Mouse (Mus musculus): ENCODE results near the gene Reps1. TPM values are rescaled to one million over a fixed set of nuclear protein-coding genes. Genes with fewer than 3 reads are reported as not detected.

Gene Reps1
- polyA plus RNA-seq, 1 experiment from 2014 or later = 7.2 TPM

DNA sequence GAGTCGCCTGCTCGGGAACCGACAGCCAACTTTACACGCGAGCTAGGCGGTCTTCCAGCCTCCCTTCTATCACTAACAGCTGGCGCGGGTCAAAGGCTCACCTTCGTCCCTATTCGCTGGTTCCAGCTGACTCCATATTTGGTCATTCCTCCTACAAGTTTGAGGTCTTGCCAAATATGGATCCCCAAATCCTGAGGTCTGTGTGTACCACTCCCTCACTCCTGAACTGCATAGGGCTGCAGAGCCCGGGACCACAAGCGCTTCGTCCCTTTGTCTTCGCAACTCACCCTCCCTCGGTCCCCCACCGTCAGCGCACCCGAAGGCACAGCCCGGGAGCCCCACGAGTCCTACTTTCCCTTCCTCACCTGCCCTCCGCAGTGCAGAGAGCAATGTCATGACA, 33.3 kb upstream of the Reps1 start:
- H3K9me3 ChIP-seq (ENCODE audit: control insufficient read depth, low read length) = no peaks in the 10 kb centered on the region
- peaks cover 5% of the 10 kb centered on the region; the same call in 1 of the 2 replicates for H3K4me1 ChIP-seq (replicated peaks; ENCODE audit: control insufficient read depth, insufficient read depth, low read length)
- peak overlapping the region; percentile 89 for H3K9ac ChIP-seq (ENCODE audit: low read length)
- peaks cover 6% of the 10 kb centered on the region for H3K36me3 ChIP-seq (ENCODE audit: control insufficient read depth, insufficient read depth, low read length)
- under 1% methylated on average over 21 of the region's 21 CpGs for WGBS
- H3K4me3 ChIP-seq (ENCODE audit: low read length) = peak overlapping the region; percentile 89
- H3K27ac ChIP-seq (ENCODE audit: low read length) = peak overlapping the region; percentile 98
- peak overlapping the region; percentile 71 for H3K4me2 ChIP-seq (ENCODE audit: low read depth, low read length)
- ATAC-seq (ENCODE audit: low read depth) = peak; percentile 85
- H3K27me3 ChIP-seq (ENCODE audit: control insufficient read depth, insufficient read depth, low read depth, low read length) = no peaks in the 10 kb centered on the region

DNA sequence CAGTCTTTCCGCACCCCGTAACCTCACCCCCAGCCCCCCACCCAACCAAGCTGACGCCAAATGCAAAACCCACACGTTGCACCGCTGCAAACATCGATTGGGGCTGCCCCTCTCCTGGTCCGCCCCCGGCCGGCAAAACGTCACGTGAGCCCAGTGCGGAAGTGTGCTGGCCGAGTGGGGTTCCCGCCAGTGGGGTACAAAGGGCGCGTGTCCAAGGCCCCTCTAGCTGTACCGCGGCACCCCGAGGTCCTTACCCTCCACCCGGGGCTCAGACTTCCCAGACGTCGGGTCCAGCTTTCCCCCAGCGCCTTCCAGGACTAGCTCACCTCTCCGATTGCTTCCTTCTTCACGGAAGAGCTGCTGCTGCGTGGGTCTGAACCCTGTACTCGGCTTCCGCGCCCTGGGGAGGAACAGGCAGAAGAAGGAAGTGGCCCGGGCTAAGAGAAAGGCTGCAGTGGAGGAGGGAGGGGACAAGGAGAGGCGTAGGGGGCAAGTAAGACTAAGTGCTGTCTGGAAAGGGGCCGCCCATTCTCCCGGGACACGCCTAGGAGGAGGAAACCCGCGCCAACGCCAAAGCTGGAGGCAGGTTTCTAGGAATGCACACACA, 32.8 kb upstream of the Reps1 start, which contains the start of gene Abracl:
Gene Abracl (minus strand): TSS at position 548 of the 607 bp plus-strand sequence.
- Histone ChIP-seq H3K9me3 (ENCODE audit: control insufficient read depth, low read length) (no peaks in the 10 kb centered on the region), H3K4me2 (ENCODE audit: low read depth, low read length) (peak within 1 kb of the TSS; percentile 71), H3K27me3 (ENCODE audit: control insufficient read depth, insufficient read depth, low read depth, low read length) (no peaks in the 10 kb centered on the region), H3K4me3 (ENCODE audit: low read length) (peak within 1 kb of the TSS; percentile 89), H3K9ac (ENCODE audit: low read length) (peak within 1 kb of the TSS; percentile 89), H3K27ac (ENCODE audit: low read length) (peak within 1 kb of the TSS; percentile 98), H3K4me1 (replicated peaks; ENCODE audit: control insufficient read depth, insufficient read depth, low read length) (peaks cover 5% of the 10 kb centered on the region; the same call in 1 of the 2 replicates), H3K36me3 (ENCODE audit: control insufficient read depth, insufficient read depth, low read length) (peaks cover 5% of the 10 kb centered on the region)
- peak; percentile 95 for ATAC-seq (ENCODE audit: low read depth)
- under 1% methylated on average over 33 of the region's 37 CpGs for WGBS

DNA sequence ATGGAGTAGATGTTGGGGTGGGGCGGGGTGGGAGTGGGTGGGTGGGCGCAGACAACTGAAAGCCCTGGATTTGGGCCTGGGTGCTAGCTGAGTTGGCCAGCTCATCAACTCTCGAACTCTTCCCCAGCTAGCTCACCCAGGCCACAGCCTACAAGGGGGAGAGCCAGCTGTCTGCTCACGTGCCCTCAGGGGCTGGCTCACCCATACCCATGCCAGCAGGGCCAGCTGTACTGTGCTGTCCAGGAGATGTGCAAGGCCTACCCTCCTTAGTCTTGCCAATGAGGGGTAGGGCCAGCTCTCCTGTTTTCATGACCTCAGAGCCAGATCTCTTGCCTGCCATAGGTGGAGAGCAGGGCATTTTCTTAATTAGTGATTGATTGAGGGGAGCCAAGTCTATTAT, 21.3 kb upstream of the Reps1 start:
- H3K4me2 ChIP-seq (ENCODE audit: low read depth, low read length) = no peak overlapping the region
- H3K4me1 ChIP-seq (replicated peaks; ENCODE audit: control insufficient read depth, insufficient read depth, low read length) = no peaks in the 10 kb centered on the region
- H3K4me3 ChIP-seq (ENCODE audit: low read length) = no peak overlapping the region
- H3K27me3 ChIP-seq (ENCODE audit: control insufficient read depth, insufficient read depth, low read depth, low read length) = no peaks in the 10 kb centered on the region
- 92% methylated on average over 4 of the region's 4 CpGs for WGBS
- H3K9me3 ChIP-seq (ENCODE audit: control insufficient read depth, low read length) = no peaks in the 10 kb centered on the region
- no peak overlapping the region for H3K27ac ChIP-seq (ENCODE audit: low read length)
- no peaks in the 10 kb centered on the region for H3K36me3 ChIP-seq (ENCODE audit: control insufficient read depth, insufficient read depth, low read length)
- no peak overlapping the region for H3K9ac ChIP-seq (ENCODE audit: low read length)
- ATAC-seq (ENCODE audit: low read depth) = no peak

DNA sequence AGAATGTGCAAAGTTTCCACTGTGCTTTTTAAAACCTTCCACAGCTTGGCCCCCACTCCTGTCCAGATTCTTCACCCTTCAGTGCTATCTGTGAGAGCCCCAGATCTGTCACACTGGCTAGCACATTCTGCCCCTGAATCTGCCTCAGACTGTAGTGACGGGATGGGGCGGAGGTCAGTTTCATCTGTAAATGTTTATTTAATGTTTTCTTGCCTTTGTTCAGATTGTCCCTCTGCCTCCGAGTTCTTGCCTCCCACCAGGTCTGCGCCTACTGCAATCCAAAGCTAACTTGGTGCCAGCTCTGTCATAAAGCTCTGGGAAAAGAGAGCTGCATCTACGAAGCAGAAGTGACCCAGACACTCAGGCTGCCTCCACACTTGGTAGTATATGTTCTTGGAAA, 18.8 kb upstream of the Reps1 start:
- H3K9ac ChIP-seq (ENCODE audit: low read length) = no peak overlapping the region
- no peak for ATAC-seq (ENCODE audit: low read depth)
- no peaks in the 10 kb centered on the region for H3K9me3 ChIP-seq (ENCODE audit: control insufficient read depth, low read length)
- WGBS = 24% methylated on average over 5 of the region's 5 CpGs
- H3K4me3 ChIP-seq (ENCODE audit: low read length) = no peak overlapping the region
- H3K4me1 ChIP-seq (replicated peaks; ENCODE audit: control insufficient read depth, insufficient read depth, low read length) = no peaks in the 10 kb centered on the region
- H3K4me2 ChIP-seq (ENCODE audit: low read depth, low read length) = no peak overlapping the region
- H3K27me3 ChIP-seq (ENCODE audit: control insufficient read depth, insufficient read depth, low read depth, low read length) = no peaks in the 10 kb centered on the region
- no peak overlapping the region for H3K27ac ChIP-seq (ENCODE audit: low read length)
- H3K36me3 ChIP-seq (ENCODE audit: control insufficient read depth, insufficient read depth, low read length) = no peaks in the 10 kb centered on the region

DNA sequence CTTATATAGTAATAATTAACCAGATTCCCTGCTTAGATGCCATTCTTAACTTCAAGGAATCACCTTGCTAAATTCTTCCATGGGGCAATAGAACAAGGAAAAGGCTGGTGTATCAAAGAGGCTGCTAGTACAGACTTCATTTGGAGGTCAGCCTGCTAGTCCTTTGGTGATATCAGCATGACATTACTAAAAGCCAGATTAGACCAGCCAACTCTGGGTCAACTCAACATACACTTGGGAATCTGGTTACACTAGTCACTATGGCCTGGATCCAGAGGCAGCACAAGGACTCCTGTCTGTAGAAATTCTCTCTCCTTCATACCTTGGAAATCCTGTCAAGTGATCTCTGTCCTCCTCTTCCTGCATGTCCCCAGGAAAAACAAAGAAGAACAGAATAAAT, 9.3 kb upstream of the Reps1 start:
- Histone ChIP-seq H3K27me3 (ENCODE audit: control insufficient read depth, insufficient read depth, low read depth, low read length) (no peaks in the 10 kb centered on the region), H3K9ac (ENCODE audit: low read length) (no peak overlapping the region), H3K9me3 (ENCODE audit: control insufficient read depth, low read length) (no peaks in the 10 kb centered on the region), H3K36me3 (ENCODE audit: control insufficient read depth, insufficient read depth, low read length) (no peaks in the 10 kb centered on the region), H3K4me1 (replicated peaks; ENCODE audit: control insufficient read depth, insufficient read depth, low read length) (0 out of 2 replicates have a peak, but pooled peaks cover 2% of the 10 kb centered on the region), H3K4me3 (ENCODE audit: low read length) (no peak overlapping the region), H3K4me2 (ENCODE audit: low read depth, low read length) (no peak overlapping the region), H3K27ac (ENCODE audit: low read length) (no peak overlapping the region)
- ATAC-seq (ENCODE audit: low read depth) = no peak

DNA sequence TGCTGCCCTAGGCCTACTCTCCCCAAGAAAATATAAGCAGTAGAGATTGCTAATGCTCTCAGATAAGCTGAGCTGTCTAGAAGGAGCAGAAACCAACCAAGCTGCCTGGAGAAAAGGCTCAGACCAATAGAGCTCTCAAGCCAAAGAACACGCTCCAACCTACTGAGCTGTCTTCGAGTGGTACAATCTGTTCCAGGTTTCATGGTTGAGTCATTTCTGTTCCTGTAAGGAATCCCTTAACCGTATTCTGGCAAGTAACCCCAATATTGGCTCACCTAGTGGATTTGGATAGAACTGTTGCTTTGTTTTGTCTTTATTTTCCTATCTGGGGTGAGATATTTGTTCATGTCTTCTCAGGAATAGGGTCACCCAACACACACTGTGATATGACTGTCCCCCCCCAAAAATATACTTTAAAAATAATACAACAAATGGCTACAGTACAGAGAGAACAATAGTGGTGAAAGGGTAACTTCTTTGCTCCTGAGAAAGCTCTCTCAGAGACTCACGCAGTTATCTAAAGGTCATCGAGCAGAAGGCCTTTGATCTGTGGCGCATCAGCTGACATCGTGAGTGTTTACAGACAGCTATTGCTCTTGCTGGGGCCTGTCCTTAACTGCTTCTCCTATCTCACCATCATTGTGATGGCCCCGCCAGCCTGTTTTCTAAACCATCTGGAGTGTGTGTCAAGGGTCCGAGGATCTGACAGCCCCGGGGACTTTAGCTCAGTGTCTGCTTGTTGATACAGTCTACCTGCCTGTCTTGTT, 8.1 kb upstream of the Reps1 start:
- Histone ChIP-seq H3K36me3 (ENCODE audit: control insufficient read depth, insufficient read depth, low read length) (no peaks in the 10 kb centered on the region), H3K4me2 (ENCODE audit: low read depth, low read length) (no peak overlapping the region), H3K9ac (ENCODE audit: low read length) (no peak overlapping the region), H3K4me1 (replicated peaks; ENCODE audit: control insufficient read depth, insufficient read depth, low read length) (0 out of 2 replicates have a peak, but pooled peaks cover 2% of the 10 kb centered on the region), H3K27ac (ENCODE audit: low read length) (no peak overlapping the region), H3K9me3 (ENCODE audit: control insufficient read depth, low read length) (no peaks in the 10 kb centered on the region), H3K4me3 (ENCODE audit: low read length) (no peak overlapping the region), H3K27me3 (ENCODE audit: control insufficient read depth, insufficient read depth, low read depth, low read length) (no peaks in the 10 kb centered on the region)
- no peak for ATAC-seq (ENCODE audit: low read depth)
- 38% methylated on average over 10 of the region's 10 CpGs for WGBS

DNA sequence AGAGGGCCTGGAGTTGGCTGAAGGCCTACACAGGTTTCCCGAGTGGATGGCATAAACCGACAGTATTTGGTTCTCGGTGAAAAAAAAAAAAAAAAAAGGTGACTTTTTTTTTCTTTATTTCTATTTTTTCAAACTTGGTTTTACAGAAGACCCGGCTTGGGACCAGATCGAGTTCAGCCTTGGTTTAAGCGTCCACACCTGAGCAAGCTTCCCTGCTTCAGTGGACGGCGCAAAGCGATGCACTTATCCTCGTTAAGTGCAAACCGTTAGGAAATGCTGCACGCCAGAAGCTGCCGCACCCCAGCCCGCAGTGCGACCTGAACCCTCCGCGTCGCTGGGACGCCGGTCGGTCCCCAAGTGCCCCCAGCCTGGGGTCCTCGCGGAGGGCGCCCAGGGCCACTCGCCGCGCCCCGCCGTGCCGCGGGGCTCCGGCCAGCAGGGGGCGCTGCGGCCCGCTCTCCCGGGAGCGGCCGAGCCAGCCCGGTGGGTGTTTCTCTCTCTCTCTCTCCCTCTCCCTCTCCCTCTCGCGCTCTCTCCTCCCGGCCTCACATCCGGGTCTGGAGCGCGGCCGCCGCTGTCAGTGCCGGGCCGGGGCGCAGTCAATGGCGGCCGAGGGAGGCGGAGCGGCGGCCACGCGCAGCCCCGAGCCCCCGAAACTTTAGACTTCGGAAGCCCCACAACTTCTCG, 509 bp upstream of the Reps1 start:
- ATAC-seq (ENCODE audit: low read depth) = peak; percentile 98
- Histone ChIP-seq H3K4me2 (ENCODE audit: low read depth, low read length) (peak overlapping the region; percentile 81), H3K4me1 (replicated peaks; ENCODE audit: control insufficient read depth, insufficient read depth, low read length) (peaks cover 25% of the 10 kb centered on the region), H3K9me3 (ENCODE audit: control insufficient read depth, low read length) (no peaks in the 10 kb centered on the region), H3K4me3 (ENCODE audit: low read length) (peak overlapping the region; percentile 97), H3K27ac (ENCODE audit: low read length) (peak overlapping the region; percentile 85), H3K9ac (ENCODE audit: low read length) (peak overlapping the region; percentile 96), H3K27me3 (ENCODE audit: control insufficient read depth, insufficient read depth, low read depth, low read length) (no peaks in the 10 kb centered on the region), H3K36me3 (ENCODE audit: control insufficient read depth, insufficient read depth, low read length) (no peaks in the 10 kb centered on the region)
- 2% methylated on average over 48 of the region's 61 CpGs for WGBS

DNA sequence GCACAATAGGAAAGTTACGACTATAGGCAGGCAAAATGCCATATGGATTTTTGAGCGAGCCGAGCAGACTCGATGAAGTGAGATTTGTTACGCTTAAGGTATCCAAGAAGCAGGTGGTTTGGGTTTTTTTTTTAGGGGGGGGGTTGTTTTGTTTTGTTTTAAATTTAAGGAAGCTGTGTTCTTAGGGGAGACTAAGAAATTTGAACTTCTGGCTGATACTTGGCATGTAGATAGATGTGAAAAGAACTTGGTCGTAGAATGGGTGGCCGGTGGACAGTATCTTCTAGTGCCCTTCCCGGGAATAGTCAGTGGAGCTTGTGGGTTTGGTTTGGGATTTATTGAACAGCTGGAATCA, 707 bp downstream of the Reps1 start:
- peaks cover 25% of the 10 kb centered on the region for H3K4me1 ChIP-seq (replicated peaks; ENCODE audit: control insufficient read depth, insufficient read depth, low read length)
- H3K9ac ChIP-seq (ENCODE audit: low read length) = peak overlapping the region; percentile 96
- H3K27me3 ChIP-seq (ENCODE audit: control insufficient read depth, insufficient read depth, low read depth, low read length) = no peaks in the 10 kb centered on the region
- no peaks in the 10 kb centered on the region for H3K36me3 ChIP-seq (ENCODE audit: control insufficient read depth, insufficient read depth, low read length)
- H3K4me3 ChIP-seq (ENCODE audit: low read length) = peak overlapping the region; percentile 97
- ATAC-seq (ENCODE audit: low read depth) = no peak
- H3K27ac ChIP-seq (ENCODE audit: low read length) = no peak overlapping the region
- no peaks in the 10 kb centered on the region for H3K9me3 ChIP-seq (ENCODE audit: control insufficient read depth, low read length)
- 0% methylated on average over 8 of the region's 8 CpGs for WGBS
- H3K4me2 ChIP-seq (ENCODE audit: low read depth, low read length) = peak overlapping the region; percentile 81

DNA sequence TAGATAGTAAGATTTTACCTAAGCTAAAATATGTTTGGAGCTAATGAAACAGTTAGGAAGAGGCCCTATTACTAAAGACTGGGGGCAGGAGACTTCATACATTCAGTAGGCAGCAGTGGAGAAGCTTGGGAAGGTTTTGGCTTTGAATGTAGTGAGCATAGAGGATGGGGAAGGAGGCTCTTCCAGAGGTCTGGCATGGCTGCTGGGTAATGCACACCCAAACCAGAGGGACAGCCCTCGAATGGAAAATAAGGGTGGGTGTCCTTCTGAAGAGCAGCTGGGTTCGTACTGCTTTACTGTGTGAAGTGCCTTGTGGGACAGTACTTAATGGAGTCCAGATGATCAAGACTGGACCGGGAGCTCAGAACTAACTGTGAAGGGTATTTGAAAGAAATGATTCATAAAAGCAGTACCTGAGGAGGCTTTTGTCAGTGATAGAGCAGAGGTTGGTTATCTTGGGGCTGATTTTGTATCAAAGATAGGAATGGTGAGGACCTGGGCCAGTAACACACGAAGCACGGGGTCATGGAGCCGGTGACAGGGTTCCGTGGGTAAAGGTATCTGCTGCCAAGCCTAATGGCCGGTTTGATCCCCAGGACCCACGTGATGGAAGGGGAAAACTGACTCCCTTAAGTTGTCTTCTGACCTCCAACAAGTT, 3.1 kb downstream of the Reps1 start:
- Histone ChIP-seq H3K9ac (ENCODE audit: low read length) (no peak overlapping the region), H3K4me1 (replicated peaks; ENCODE audit: control insufficient read depth, insufficient read depth, low read length) (peaks cover 25% of the 10 kb centered on the region), H3K9me3 (ENCODE audit: control insufficient read depth, low read length) (no peaks in the 10 kb centered on the region), H3K36me3 (ENCODE audit: control insufficient read depth, insufficient read depth, low read length) (no peaks in the 10 kb centered on the region), H3K27me3 (ENCODE audit: control insufficient read depth, insufficient read depth, low read depth, low read length) (no peaks in the 10 kb centered on the region), H3K4me3 (ENCODE audit: low read length) (no peak overlapping the region), H3K27ac (ENCODE audit: low read length) (no peak overlapping the region; the same call in 1 of the 2 replicates), H3K4me2 (ENCODE audit: low read depth, low read length) (no peak overlapping the region)
- no peak for ATAC-seq (ENCODE audit: low read depth)
- WGBS = 86% methylated on average over 9 of the region's 9 CpGs
